Mouse (Mus musculus): Measurements from ENCODE around the gene Fcgr2b. TPM values are rescaled to one million over a fixed set of nuclear protein-coding genes. Genes with fewer than 3 reads are reported as not detected.
"Not testable (repeated sequence)": the region's sequence is repeated elsewhere in the genome, so short reads cannot be mapped to it uniquely, and the experiment has no call there.

Gene Fcgr2b
- polyA plus RNA-seq, 1 experiment from 2014 or later = 3.7 TPM

GRCm38 (mm10) chr1:170997756-170998655, 21.7 kb upstream of the Fcgr2b start:
- Histone ChIP-seq H3K27me3 (no peaks in the 10 kb centered on the region), H3K9ac (no peak overlapping the region), H3K27ac (no peak overlapping the region), H3K4me1 (no peaks in the 10 kb centered on the region), H3K36me3 (no peaks in the 10 kb centered on the region), H3K4me3 (peak overlapping the region; percentile 23), H3K4me2 (peak overlapping the region; percentile 44), H3K9me3 (no peaks in the 10 kb centered on the region)
- WGBS = 49% methylated on average over 21 of the region's 21 CpGs
- ATAC-seq (ENCODE audit: borderline replicate concordance, extremely low read depth, low FRiP score, low TSS enrichment) = peak; percentile 39; the same call in 1 of the 2 replicates

DNA sequence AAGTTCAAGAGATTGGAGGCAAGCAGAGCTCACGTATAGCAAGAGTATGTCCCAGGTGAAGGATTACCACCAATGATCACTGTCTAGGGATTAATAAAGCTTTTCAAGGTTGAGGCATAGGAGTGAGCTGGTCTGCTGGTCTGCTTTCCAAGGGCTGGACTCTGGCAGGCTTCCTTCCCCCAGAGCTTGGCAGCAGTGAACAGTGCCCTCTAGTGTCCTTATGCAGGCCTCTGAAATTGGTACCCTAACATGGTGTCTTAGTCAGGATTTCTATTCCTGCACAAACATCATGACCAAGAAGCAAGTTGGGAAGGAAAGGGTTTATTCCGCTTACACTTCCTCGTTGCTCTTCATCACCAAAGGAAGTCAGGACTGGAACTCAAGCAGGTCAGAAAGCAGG, 20.4 kb upstream of the Fcgr2b start:
- no peaks in the 10 kb centered on the region for H3K27me3 ChIP-seq
- H3K9me3 ChIP-seq = no peaks in the 10 kb centered on the region
- no peak overlapping the region for H3K27ac ChIP-seq
- H3K4me2 ChIP-seq = no peak overlapping the region
- no peak for ATAC-seq (ENCODE audit: borderline replicate concordance, extremely low read depth, low FRiP score, low TSS enrichment)
- WGBS = 32% methylated on average over 3 of the region's 3 CpGs
- no peak overlapping the region for H3K9ac ChIP-seq
- H3K4me3 ChIP-seq = no peak overlapping the region
- H3K36me3 ChIP-seq = no peaks in the 10 kb centered on the region
- no peaks in the 10 kb centered on the region for H3K4me1 ChIP-seq

- no peaks in the 10 kb centered on the region for H3K36me3 ChIP-seq
- H3K27ac ChIP-seq = no peak overlapping the region
- no peaks in the 10 kb centered on the region for H3K4me1 ChIP-seq
- H3K4me2 ChIP-seq = no peak overlapping the region
- no peaks in the 10 kb centered on the region for H3K27me3 ChIP-seq
- no peak for ATAC-seq (ENCODE audit: borderline replicate concordance, extremely low read depth, low FRiP score, low TSS enrichment)
- 75% methylated on average over 3 of the region's 3 CpGs for WGBS
- no peaks in the 10 kb centered on the region for H3K9me3 ChIP-seq
- H3K9ac ChIP-seq = no peak overlapping the region
- no peak overlapping the region for H3K4me3 ChIP-seq
Measured at GRCm38 (mm10) chr1:170996034-170996433, 19.7 kb upstream of the Fcgr2b start.

GRCm38 (mm10) chr1:170992550-170992949, 16.2 kb upstream of the Fcgr2b start:
- Histone ChIP-seq H3K9me3 (no peaks in the 10 kb centered on the region), H3K27ac (no peak overlapping the region), H3K36me3 (no peaks in the 10 kb centered on the region), H3K4me2 (no peak overlapping the region), H3K9ac (no peak overlapping the region), H3K4me3 (no peak overlapping the region), H3K27me3 (no peaks in the 10 kb centered on the region), H3K4me1 (no peaks in the 10 kb centered on the region)
- 61% methylated on average over 5 of the region's 5 CpGs for WGBS
- no peak for ATAC-seq (ENCODE audit: borderline replicate concordance, extremely low read depth, low FRiP score, low TSS enrichment)

- Histone ChIP-seq H3K36me3 (no peaks in the 10 kb centered on the region), H3K4me2 (no peak overlapping the region), H3K4me3 (no peak overlapping the region), H3K9me3 (no peaks in the 10 kb centered on the region), H3K9ac (no peak overlapping the region), H3K27ac (no peak overlapping the region), H3K27me3 (no peaks in the 10 kb centered on the region), H3K4me1 (no peaks in the 10 kb centered on the region)
- ATAC-seq (ENCODE audit: borderline replicate concordance, extremely low read depth, low FRiP score, low TSS enrichment) = no peak
- WGBS = 68% methylated on average over 9 of the region's 9 CpGs
Measured at GRCm38 (mm10) chr1:170989656-170990055, 13.3 kb upstream of the Fcgr2b start.

DNA sequence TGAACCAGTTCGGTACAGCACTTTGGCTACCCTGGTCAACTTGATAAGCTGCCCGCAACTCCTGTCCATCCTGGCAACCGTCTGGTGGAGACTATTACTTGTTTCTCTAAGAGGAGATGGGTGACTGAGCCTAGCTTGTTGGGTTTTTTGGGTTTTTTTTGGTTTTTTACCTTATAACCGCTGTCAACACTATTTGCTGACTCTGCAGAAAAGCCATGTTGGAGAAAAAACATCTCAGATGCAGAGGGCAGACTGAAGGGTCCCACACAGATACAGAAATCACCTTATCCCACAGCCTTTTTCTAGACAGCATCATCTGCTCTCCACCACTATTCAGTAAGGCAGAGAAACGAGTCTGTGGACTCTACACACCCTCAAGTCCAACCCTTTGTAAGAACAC, 9.5 kb upstream of the Fcgr2b start:
- Histone ChIP-seq H3K36me3 (no peaks in the 10 kb centered on the region), H3K27me3 (no peaks in the 10 kb centered on the region), H3K9ac (no peak overlapping the region), H3K4me1 (no peaks in the 10 kb centered on the region), H3K9me3 (no peaks in the 10 kb centered on the region), H3K27ac (no peak overlapping the region), H3K4me2 (no peak overlapping the region), H3K4me3 (no peak overlapping the region)
- ATAC-seq (ENCODE audit: borderline replicate concordance, extremely low read depth, low FRiP score, low TSS enrichment) = no peak
- WGBS = 77% methylated on average over 5 of the region's 5 CpGs

GRCm38 (mm10) chr1:170985092-170985491, 8.7 kb upstream of the Fcgr2b start:
- Histone ChIP-seq H3K27me3 (no peaks in the 10 kb centered on the region), H3K36me3 (no peaks in the 10 kb centered on the region), H3K9ac (no peak overlapping the region), H3K27ac (no peak overlapping the region), H3K4me3 (no peak overlapping the region), H3K4me1 (no peaks in the 10 kb centered on the region), H3K4me2 (no peak overlapping the region), H3K9me3 (no peaks in the 10 kb centered on the region)
- no peak for ATAC-seq (ENCODE audit: borderline replicate concordance, extremely low read depth, low FRiP score, low TSS enrichment)
- WGBS = 71% methylated on average over 3 of the region's 3 CpGs

DNA sequence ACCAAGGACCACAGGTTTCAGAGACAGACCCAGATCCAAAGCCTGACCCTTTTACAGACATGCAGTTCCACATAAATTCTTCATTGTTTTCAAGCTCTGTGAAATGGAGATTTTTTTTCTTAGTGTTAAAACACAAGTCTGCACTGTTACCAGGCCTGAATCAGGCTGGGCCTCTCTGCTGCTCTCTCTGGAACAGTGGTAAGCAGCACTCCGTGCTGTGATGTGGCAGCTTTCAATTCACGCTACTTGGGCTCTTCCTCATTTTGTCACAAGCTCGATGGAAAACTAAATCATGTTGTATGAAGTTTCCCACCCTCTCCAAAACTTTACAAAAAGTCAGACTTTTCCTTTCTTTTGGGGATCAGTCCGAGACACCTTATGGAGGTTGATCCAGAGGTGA, 6.7 kb upstream of the Fcgr2b start:
- Histone ChIP-seq H3K4me2 (no peak overlapping the region), H3K4me1 (no peaks in the 10 kb centered on the region), H3K36me3 (no peaks in the 10 kb centered on the region), H3K9ac (no peak overlapping the region), H3K9me3 (no peaks in the 10 kb centered on the region), H3K4me3 (no peak overlapping the region), H3K27ac (no peak overlapping the region), H3K27me3 (no peaks in the 10 kb centered on the region)
- WGBS = 67% methylated on average over 4 of the region's 4 CpGs
- ATAC-seq (ENCODE audit: borderline replicate concordance, extremely low read depth, low FRiP score, low TSS enrichment) = no peak

DNA sequence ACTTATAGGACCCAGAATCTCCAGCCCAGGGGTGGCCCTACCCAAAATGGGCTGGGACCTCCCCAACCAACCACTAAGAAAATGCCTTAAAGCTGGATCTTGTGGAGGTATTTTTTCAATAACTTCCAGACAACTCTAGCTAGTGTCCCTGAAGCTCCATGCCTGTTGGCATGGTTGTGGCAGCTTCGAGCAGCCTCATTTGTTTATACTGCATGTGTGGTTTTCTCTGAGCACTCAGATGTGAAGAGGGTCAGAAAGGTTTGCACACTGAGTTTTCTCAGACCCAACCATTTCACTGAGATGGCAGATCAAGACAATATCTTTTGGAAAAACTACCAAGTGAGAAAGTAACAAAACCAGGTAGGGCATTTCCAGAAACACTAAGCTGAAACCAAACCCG, 6.0 kb upstream of the Fcgr2b start:
- H3K9me3 ChIP-seq = no peaks in the 10 kb centered on the region
- H3K36me3 ChIP-seq = no peaks in the 10 kb centered on the region
- no peak overlapping the region for H3K4me2 ChIP-seq
- WGBS = 66% methylated on average over 2 of the region's 2 CpGs
- no peaks in the 10 kb centered on the region for H3K27me3 ChIP-seq
- ATAC-seq (ENCODE audit: borderline replicate concordance, extremely low read depth, low FRiP score, low TSS enrichment) = no peak
- H3K27ac ChIP-seq = no peak overlapping the region
- no peak overlapping the region for H3K9ac ChIP-seq
- H3K4me1 ChIP-seq = no peaks in the 10 kb centered on the region
- H3K4me3 ChIP-seq = no peak overlapping the region

DNA sequence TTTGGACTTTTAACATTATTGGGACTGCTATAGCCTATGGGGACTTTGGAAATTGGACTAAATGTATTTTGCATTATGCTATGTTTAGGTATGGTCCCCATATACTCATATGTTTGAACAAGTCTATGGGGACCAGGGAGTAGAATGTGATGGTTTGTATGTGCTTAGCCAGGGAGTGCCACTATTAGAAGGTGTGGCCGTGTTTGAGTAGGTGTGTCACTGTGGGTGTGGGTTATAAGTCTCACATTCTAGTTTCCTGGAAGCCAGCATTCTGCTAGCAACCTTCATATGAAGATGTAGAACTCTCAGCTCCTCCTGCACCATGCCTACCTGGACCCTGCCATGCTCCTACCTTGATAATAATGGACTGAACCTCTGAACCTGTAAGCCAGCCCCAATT, 5.3 kb upstream of the Fcgr2b start:
- not testable (repeated sequence) for H3K4me2 ChIP-seq; ATAC-seq (ENCODE audit: borderline replicate concordance, extremely low read depth, low FRiP score, low TSS enrichment)
- 75% methylated on average over 1 of the region's 1 CpGs for WGBS

DNA sequence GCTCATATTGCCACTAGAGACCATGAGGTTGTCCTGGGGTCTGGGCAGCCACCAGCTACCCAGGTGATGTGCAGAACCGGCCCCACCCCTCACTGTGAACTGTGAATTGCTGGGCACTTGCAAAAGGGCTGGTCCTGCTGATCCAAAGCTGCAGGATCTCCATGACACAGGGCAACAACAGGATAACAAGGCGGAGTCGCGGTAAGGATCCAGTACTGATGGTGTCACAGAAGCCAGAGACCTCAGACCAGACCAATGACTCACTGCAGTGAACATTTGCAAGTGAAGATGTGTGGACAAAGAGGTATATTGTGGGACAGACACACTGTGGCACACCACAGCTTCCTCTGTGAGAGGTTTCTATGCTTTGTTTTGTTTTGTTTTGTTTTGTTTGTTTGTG, 2.3 kb upstream of the Fcgr2b start:
- Histone ChIP-seq H3K4me3 (no peak overlapping the region), H3K4me2 (no peak overlapping the region), H3K9me3 (no peaks in the 10 kb centered on the region), H3K36me3 (no peaks in the 10 kb centered on the region), H3K4me1 (no peaks in the 10 kb centered on the region), H3K27me3 (no peaks in the 10 kb centered on the region), H3K9ac (no peak overlapping the region), H3K27ac (no peak overlapping the region)
- ATAC-seq (ENCODE audit: borderline replicate concordance, extremely low read depth, low FRiP score, low TSS enrichment) = no peak
- WGBS = 72% methylated on average over 4 of the region's 4 CpGs

More for the DNA sequence above, 5.3 kb upstream of the Fcgr2b start:
- H3K4me3 ChIP-seq, H3K36me3 ChIP-seq, H3K27me3 ChIP-seq, H3K27ac ChIP-seq, H3K9me3 ChIP-seq, H3K4me1 ChIP-seq, H3K9ac ChIP-seq: not testable (repeated sequence)

DNA sequence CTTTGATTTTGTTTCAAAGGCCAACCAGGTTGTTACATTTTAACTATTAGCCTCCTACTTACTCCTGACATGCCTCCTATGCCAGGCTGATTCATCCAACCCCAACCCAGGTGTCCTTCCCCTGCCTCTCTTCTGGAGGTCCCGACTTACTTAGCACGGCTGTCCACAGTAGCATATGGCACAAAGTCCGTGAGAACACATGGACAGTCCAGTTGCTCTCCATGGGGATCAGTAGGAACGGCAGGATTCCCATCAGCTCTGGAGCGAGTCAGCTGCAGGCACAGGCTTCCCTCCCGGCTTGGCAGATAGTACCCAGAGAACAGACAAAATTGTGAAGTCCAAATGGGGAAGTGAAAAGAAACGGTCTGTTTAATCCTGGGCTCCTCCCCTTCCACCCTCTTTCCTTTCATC, 591 bp downstream of the Fcgr2b start:
- Histone ChIP-seq H3K27ac (no peak overlapping the region), H3K4me2 (no peak overlapping the region), H3K4me1 (no peaks in the 10 kb centered on the region), H3K27me3 (no peaks in the 10 kb centered on the region), H3K9me3 (no peaks in the 10 kb centered on the region), H3K9ac (no peak overlapping the region), H3K4me3 (no peak overlapping the region), H3K36me3 (no peaks in the 10 kb centered on the region)
- 62% methylated on average over 7 of the region's 7 CpGs for WGBS
- no peak for ATAC-seq (ENCODE audit: borderline replicate concordance, extremely low read depth, low FRiP score, low TSS enrichment)

Data from lung, embryonic 15.5 days (tissue).